Mouse (Mus musculus): ENCODE data around the gene Catsperb.
"Not testable (repeated sequence)": the region's sequence is repeated elsewhere in the genome, so short reads cannot be mapped to it uniquely, and the experiment has no call there.

Gene Catsperb

DNA sequence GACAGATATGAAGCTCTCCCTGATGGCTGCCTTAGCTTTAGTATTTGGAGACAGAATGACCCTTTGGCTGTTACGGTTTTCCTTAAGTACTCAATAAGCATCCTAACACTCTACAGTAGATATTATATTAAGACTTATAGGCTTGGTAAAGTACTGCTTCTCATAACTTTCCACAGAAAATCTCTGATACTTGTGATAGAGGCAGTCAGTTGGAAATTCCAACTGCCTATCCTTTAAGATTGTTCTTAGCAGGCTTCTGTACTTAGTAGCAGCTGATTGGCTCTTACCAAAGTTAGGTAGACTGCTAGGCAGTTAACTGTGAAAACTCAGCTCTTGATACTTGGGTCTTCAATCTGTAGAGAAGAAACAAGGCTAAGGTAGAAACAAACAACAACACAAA lies at the start of gene Catsperb:
TSS of gene Catsperb (plus strand) at position 301 of the 400 bp plus-strand sequence.
- not testable (repeated sequence) for DNase-seq (ENCODE audit: low read depth, low spot score)

DNA sequence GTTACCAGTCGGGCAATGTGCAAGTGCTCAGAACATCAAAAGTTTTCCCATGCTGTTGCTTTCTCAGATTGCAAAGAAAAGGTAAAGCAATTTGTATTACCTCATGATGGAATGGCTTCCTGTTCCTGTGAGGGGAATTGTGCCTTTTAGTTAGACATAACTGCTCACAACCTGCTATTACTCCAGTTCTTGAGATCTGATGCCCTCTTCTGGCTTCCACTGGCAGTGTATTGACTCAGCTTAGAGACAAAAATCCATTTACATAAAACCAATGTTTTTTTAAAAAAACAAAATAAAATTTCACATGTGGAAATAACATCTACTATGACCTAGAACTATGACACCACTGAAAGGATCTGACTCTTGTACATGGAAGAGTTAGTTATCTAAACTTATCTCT lies 43.0 kb upstream of the Catsperb start:
- not testable (repeated sequence) for DNase-seq (ENCODE audit: low read depth, low spot score)

DNA sequence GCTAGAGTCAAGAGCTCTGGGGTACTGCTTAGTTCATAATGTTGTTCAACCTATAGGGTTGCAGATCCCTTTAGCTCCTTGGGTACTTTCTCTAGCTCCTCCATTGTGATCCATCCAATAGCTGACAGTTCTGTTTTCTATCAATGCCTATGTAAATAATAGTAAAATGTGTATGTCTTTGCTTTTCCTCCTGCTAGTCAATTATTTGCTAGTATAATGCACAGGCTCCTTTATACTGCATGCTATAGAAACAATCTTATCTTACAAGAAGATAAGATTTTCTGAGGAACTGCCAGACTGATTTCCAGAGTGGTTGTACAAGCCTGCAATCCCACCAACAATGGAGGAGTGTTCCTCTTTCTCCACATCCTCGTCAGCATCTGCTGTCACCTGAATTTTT lies 23.0 kb upstream of the Catsperb start:
- DNase-seq (ENCODE audit: low read depth, low spot score), result not testable (repeated sequence)

DNA sequence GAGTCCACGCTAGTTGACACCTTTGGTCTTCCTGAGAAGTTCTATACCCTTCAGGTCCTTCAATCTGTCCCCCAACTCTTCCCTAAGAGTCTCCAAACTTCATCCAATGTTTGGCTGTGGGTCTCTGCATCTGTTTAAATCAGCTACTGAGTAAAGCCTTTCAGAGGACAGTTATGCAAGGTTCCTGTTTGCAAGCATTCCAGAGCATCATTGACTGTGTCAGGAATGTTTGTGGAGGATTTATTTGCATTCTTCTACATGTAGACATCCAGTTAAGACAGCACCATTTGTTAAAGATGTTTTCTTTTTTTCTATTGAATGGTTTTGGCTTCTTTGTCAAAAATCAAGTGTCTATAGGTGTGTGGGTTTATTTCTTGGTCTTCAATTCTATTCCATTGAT lies 21.7 kb downstream of the Catsperb start:
- DNase-seq (ENCODE audit: low read depth, low spot score), result no peak

DNA sequence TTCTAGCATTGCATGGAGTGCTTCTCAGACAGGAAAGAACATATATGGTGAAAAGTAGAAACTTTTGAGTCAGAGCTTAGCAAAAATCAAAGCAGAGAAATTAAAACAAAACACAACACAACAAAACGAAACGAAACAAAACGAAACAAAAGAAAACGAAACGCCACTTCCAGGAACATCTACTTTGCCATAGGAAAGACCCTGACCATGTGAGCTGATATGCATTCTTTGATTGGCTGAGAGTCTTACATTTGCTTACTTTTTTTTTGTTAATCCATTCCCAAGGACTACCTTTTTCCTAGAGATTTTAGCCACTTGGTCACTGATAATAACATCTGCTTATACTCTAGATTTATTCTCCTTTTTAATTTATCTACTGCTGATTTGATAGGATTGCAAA lies 57.6 kb downstream of the Catsperb start:
- DNase-seq (ENCODE audit: low read depth, low spot score), result no peak

DNA sequence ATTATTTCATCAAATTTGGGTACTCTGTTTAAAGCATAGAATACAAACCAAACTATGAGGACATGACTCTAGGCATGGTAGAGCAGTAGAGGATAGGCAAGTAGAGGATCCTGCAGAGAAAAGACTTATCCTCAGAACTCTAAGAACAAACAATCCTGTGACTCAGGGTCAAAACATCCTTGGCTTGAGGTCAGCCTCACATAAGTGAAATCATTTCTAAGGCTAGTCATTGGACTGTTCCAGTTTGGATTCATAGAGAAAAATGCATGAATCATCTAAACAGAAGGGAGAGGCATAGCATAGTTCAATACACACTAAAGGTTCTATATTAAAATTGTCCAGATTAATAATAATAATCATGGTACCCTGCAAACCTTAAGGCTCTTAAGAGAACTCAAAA lies 79.1 kb downstream of the Catsperb start:
- no peak for DNase-seq (ENCODE audit: low read depth, low spot score)

DNA sequence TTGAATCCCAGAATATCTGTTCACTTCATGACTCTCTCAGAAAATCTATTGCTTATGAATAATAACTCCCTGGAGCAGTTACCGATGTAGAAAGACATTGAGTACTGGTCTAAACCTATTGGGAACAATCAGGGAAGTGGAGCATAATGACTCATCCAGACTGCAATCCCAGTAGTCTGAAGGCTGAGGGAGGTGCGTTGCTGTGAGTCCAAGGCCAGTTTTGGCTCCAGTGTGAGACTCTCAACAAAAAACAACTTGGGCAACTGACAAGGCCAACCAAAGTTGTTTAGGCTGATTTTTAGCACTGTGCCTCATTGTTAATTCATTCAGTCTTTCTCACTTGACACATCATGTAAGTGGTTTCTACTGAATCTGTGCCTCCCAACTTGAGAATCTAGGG lies 106.9 kb downstream of the Catsperb start:
- DNase-seq (ENCODE audit: low read depth, low spot score), result not testable (repeated sequence)

DNA sequence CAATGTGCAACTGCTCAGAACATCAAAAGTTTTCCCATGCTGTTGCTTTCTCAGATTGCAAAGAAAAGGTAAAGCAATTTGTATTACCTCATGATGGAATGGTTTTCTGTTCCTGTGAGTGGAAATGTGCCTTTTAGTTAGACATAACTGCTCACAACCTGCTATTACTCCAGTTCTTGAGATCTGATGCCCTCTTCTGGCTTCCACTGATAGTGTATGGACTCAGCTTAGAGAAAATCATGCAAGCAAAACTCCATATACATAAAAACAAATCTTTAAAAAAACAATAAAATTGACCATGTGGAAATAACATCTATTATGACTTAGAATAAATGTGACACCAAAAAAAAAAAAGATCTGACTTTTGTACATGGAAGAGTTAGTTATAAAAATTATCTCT lies 202.2 kb downstream of the Catsperb start:
- not testable (repeated sequence) for DNase-seq (ENCODE audit: low read depth, low spot score)

DNA sequence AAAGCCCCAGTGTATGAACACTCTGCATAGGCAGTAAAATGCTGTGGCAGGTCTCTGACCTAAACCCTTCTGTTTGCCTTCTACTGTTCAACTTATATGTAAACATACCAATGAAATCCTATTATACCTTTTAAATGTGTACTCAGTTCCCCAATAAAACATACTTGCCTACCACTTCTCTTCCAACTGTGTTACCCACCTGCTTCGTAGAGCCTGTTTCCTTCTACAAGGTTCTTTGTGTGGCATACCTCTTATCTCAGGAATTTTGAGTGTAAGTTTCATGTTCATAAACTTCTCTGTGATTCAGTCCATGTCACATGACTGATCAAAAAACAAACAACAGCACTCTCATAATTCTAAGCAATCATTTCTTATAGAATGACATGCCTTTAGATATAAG lies 228.7 kb downstream of the Catsperb start:
- DNase-seq (ENCODE audit: low read depth, low spot score), result no peak

DNA sequence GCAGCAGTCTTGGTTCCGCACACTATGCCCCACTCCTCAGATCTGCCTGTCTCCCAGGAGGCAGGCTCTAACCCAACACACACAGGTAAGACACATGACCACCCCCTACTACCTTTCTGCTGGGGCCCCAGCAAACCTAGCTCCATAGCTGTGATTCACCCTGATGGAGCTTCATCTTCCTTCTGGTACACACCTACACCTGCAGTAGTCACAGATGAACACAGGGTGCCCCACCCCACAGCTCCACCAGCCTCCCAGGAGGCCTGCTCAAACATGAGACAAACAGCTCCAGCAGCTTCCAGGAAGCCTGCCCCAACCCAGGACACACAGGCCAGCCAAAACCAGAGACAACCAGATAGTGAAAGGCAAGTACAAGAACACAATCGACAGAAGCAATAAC lies 263.0 kb downstream of the Catsperb start:
- no peak for DNase-seq (ENCODE audit: low read depth, low spot score)
